Mouse (Mus musculus) spleen, postnatal 0 days (tissue): ENCODE data around the gene Kctd19. TPM values are rescaled to one million over a fixed set of nuclear protein-coding genes. Genes with fewer than 3 reads are reported as not detected.

Experiments
- polyA plus RNA-seq: library from polyadenylated mRNA; unstranded; fragments of >200 nt; fragmentation: Nextera tagmentation; extraction: Ambion mirVana; gene quantifications from 2 replicates; pipeline ENCODE4 v1.2.1, GENCODE M21; 2015

Gene Kctd19
- polyA plus RNA-seq: 0.15 TPM in 1 of 2 replicates, not detected in the other

DNA sequence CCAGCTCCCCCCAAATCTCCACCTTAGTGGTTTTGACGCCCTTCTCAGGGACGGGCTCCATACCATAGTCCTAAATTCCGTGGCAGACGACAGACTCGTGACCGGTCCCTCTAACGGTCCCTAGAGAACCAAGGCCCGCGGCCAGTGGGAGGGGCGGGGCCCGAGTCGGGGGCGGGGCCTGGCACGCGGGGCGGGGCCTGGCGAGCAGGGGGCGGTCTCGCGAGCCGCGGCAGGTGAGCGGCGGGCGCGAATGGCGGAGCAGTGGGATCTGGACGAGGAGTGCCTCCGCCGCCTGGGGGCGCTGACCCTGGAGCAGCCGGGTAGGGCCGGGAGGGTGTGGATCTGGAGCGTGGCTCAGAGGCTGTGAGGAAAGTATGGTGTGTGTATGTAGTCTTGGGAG is at the start of gene Kctd19, which contains the start of gene Lrrc36:
Gene Kctd19 (minus strand): TSS at position 112 of the 400 bp plus-strand sequence.
Gene Lrrc36 (plus strand): TSS at position 181 of the 400 bp plus-strand sequence.

DNA sequence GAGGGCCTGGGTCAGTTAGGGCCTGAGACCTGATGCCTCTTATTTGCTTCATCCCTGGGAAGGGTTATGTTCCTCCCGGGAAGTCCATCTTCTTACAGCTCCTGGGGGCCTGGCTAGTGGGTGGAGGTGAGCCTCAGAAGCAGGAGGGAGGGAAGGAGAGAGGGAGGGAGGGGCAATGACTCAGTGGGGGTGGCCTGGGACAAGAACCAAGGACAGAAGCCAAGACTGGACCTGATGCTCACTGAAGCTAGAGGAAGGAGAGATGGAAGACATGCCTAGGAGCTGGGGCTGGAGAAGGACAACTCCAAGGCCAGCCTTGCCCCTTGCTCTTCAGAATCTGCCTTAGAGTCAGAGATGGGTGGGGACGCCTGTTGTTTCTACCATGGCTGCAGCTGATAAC is 40.3 kb downstream of the Kctd19 start, which contains the start of gene Plekhg4:
Gene Plekhg4 (plus strand): TSS at position 243 of the 400 bp plus-strand sequence.

DNA sequence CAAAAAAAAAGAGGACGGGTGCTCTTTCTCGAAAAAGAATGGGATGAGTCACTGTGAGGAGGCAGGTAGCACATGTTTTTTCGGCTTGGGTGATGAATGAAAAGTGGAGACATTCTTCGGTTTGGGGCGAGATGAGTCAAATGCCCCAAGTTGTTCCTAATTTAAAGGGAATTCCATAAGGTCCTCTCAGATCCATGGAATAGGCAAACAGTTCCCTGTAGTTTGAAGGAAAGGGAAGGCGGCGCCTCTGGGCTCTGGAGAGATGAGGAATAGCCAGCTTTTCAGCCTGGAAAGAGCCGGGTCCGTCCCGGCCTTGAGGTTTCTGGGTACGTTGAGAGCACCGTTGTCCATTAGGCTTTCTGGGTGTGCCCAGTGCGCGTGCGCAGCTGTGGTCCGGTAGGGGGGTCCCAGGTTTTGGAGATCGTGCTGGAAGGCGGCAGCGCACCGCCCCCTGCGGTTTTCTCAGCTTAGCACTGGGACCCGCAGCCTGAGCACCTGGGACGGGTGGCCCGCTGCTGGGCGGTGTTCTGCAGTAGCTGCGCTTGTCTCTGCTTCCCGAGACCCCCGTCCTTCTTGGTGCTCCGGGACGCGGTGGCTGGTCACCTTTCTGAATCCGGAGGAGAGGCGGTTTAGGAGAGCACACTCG is 64.7 kb downstream of the Kctd19 start, which contains the start of gene Slc9a5:
Gene Slc9a5 (plus strand): TSS at position 394 of the 646 bp plus-strand sequence.

DNA sequence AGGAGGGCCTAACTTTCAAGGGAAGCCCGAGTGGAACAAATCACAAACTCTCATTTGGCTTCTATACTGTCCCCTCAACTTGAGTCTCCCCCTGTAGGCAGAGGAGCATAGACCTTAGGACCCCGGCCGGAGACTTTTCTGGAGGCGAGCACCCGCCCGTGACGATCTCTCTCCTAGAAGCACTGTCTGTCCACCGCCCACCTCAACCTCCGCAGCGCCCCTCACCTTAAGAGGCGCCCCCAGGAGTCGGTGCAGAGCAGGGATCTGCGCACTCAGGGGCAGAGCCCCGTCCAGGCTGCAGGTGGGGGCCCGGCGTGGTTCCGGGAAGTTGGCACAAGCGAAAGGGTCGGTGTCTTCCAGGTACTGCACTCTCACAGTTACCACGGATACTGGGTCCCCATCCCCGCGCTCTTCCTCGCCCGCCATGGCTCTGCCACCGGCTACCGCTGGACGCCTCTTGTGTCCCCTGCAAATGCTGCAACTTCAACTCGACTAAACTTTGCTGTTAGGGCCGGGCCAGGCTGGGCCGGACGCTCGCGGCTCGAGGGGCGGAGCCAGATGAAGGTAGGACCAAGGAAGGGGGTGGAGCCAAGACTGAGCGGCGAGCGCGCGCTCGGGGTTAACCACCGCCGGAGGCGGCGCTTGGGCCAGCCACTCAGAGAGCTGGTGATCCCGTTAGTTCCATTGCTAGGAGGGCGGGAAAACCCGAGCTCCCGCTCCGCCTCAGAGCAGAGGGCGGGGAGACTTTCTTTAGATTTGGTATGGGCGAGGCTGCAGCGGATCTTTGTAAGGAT is 65.7 kb downstream of the Kctd19 start, which contains the start of gene Fhod1:
Gene Fhod1 (minus strand): TSS at position 526 of the 794 bp plus-strand sequence.

Other genes starting within 250 kb of the Kctd19 start
- 21.4 and 26.8 TPM in 2 replicates for gene Cbfb, start 242.8 kb downstream of the Kctd19 start, polyA plus RNA-seq
- 15.8 and 16.8 TPM in 2 replicates for gene D230025D16Rik, start 188.4 kb downstream of the Kctd19 start, polyA plus RNA-seq
- 10.5 and 11.8 TPM in 2 replicates for gene B3gnt9, start 158.3 kb downstream of the Kctd19 start, polyA plus RNA-seq
- 22.9 and 26.6 TPM in 2 replicates for gene Tradd, start 148.9 kb downstream of the Kctd19 start, polyA plus RNA-seq
- gene Fbxl8, start 148.9 kb downstream of the Kctd19 start, polyA plus RNA-seq: 2.6 and 3.6 TPM in 2 replicates
- gene Hsf4, start 143.7 kb downstream of the Kctd19 start, polyA plus RNA-seq: 0.12 and 0.21 TPM in 2 replicates
- gene Nol3, start 137.4 kb downstream of the Kctd19 start, polyA plus RNA-seq: 0.14 and 0.45 TPM in 2 replicates
- gene 4931428F04Rik, start 123.6 kb downstream of the Kctd19 start, polyA plus RNA-seq: 1.3 and 1.7 TPM in 2 replicates
- gene Exoc3l, start 117.4 kb downstream of the Kctd19 start, polyA plus RNA-seq: 15.2 and 18.2 TPM in 2 replicates
- gene E2f4, start 115.8 kb downstream of the Kctd19 start, polyA plus RNA-seq: 152 and 167 TPM in 2 replicates
- gene Elmo3, start 107.9 kb downstream of the Kctd19 start, polyA plus RNA-seq: 2.6 and 3.1 TPM in 2 replicates
- gene Lrrc29, start 87.2 kb downstream of the Kctd19 start, polyA plus RNA-seq: 11.9 and 15.2 TPM in 2 replicates
- 125 and 129 TPM in 2 replicates for gene Tmem208, start 87.1 kb downstream of the Kctd19 start, polyA plus RNA-seq
- gene Fhod1, start 65.5 kb downstream of the Kctd19 start, polyA plus RNA-seq: 4.2 and 4.6 TPM in 2 replicates
- 0.69 and 0.89 TPM in 2 replicates for gene Slc9a5, start 64.7 kb downstream of the Kctd19 start, polyA plus RNA-seq
- 0.11 and 0.12 TPM in 2 replicates for gene Plekhg4, start 40.2 kb downstream of the Kctd19 start, polyA plus RNA-seq
- 0.25 and 0.44 TPM in 2 replicates for gene Lrrc36, start 69 bp upstream of the Kctd19 start, polyA plus RNA-seq
- 6.6 and 9.6 TPM in 2 replicates for gene Tppp3, start 58.0 kb upstream of the Kctd19 start, polyA plus RNA-seq
- 6.8 and 10.3 TPM in 2 replicates for gene Zdhhc1, start 83.4 kb upstream of the Kctd19 start, polyA plus RNA-seq
- gene Hsd11b2, start 105.3 kb upstream of the Kctd19 start, polyA plus RNA-seq: 1.1 and 2.4 TPM in 2 replicates
- 63.4 and 73.0 TPM in 2 replicates for gene Atp6v0d1, start 152.5 kb upstream of the Kctd19 start, polyA plus RNA-seq
- gene Ripor1, start 191.8 kb upstream of the Kctd19 start, polyA plus RNA-seq: 11.4 and 14.0 TPM in 2 replicates
- 95.3 and 95.7 TPM in 2 replicates for gene Ctcf, start 223.1 kb upstream of the Kctd19 start, polyA plus RNA-seq
- 0.34 TPM in 1 of 2 replicates, not detected in the other for gene Agrp, start 223.9 kb upstream of the Kctd19 start, polyA plus RNA-seq